Mouse (Mus musculus): ENCODE data around the gene Llph.

DNA sequence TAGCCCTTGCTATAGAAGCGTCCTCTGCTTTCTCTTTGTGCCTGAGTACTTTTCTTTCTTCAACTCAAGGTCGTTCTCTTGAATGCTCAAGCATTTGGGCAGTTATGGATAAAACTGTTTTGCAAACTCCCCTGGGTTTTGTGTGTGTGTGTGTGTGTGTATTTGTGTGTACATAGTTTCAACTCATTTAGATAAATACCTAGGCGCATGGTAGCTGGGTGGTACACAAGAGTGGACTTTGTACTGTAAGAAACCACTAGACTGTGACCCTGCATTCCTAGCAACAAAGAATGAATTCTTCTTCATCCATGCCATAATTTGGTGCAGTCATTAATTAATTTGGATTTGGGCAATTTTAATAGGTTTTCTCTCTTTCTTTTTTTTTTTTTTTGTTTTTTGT, 16.8 kb upstream of the Llph start:
- TF ChIP-seq CTCF (IDR thresholded peaks at IDR 0.05; ENCODE audit: control insufficient read depth, insufficient read depth, insufficient read length) (no peak), MYOD1 (IDR thresholded peaks at IDR 0.05; ENCODE audit: control insufficient read depth, insufficient read length, low read depth) (no peak)
